Mouse (Mus musculus) midbrain, embryonic 14.5 days (tissue): ENCODE measurements at regions not wholly inside any gene's neighbourhood (a gene's known extent, or its start where the extent isn't known, plus 50 kb on each side); places are given as distances from the start of the nearest gene placed in this dataset.
"Not testable (repeated sequence)": the region's sequence is repeated elsewhere in the genome, so short reads cannot be mapped to it uniquely, and the experiment has no call there.

Experiments
- ATAC-seq: fragments of 200-750 bp; cut with Nextera tagmentation; 2 replicates; pipeline ENCODE4 v1.8.0; 2017; ENCODE audit warnings: moderate number of reproducible peaks, moderate library complexity; ENCODE audit not compliant: low FRiP score, low TSS enrichment
- DNase-seq: peaks from one replicate; pipeline ENCODE4 v3.0.0-alpha.2; 2015
- H3K27ac ChIP-seq: fragments of 300-500 bp; sonication (generic); replicated peaks from 2 replicates; pipeline ENCODE4 v1.5.1; 2014; ENCODE audit warnings: mild to moderate bottlenecking, low read depth, low read length, moderate library complexity
- H3K27me3 ChIP-seq: fragments of 300-500 bp; sonication (generic); 2 replicates; pipeline ENCODE4 v1.6.1; 2014; ENCODE audit warnings: low read length, control low read depth, mixed read lengths; ENCODE audit not compliant: control insufficient read depth, insufficient read depth
- H3K36me3 ChIP-seq: fragments of 300-500 bp; sonication (generic); 2 replicates; pipeline ENCODE4 v1.6.1; 2014; ENCODE audit warnings: low read length, control low read depth; ENCODE audit not compliant: control insufficient read depth, insufficient read depth
- H3K4me1 ChIP-seq: fragments of 300-500 bp; sonication (generic); 2 replicates; pipeline ENCODE4 v1.6.1; 2014; ENCODE audit warnings: mild to moderate bottlenecking, antibody characterized with exemption, low read length, control low read depth; ENCODE audit not compliant: control insufficient read depth, insufficient read depth
- H3K4me2 ChIP-seq: fragments of 300-500 bp; sonication (generic); 2 replicates; pipeline ENCODE4 v1.6.1; 2014; ENCODE audit warnings: mild to moderate bottlenecking, low read length, moderate library complexity
- H3K4me3 ChIP-seq: fragments of 300-500 bp; sonication (generic); replicated peaks from 2 replicates; pipeline ENCODE4 v1.5.1; 2014; ENCODE audit warnings: low read depth, low read length
- H3K9ac ChIP-seq: fragments of 300-500 bp; sonication (generic); replicated peaks from 2 replicates; pipeline ENCODE4 v1.6.1; 2014; ENCODE audit warnings: mild to moderate bottlenecking, low read length, moderate library complexity
- H3K9me3 ChIP-seq: fragments of 300-500 bp; sonication (generic); 2 replicates; pipeline ENCODE4 v1.6.1; 2016; ENCODE audit warnings: low read length, control low read depth, mixed read lengths; ENCODE audit not compliant: control insufficient read depth
- WGBS: fragments of 180-500 bp; shearing (Covaris S2); extraction: QIAGEN DNeasy Blood & Tissue Kit; methylation state at CpG from one replicate; pipeline ENCODE4 v1.1.7; 2014; 5-methylcytosine and 5-hydroxymethylcytosine counted together

GRCm38 (mm10) chr11:8773862-8774261 lies 109.5 kb upstream of the Tns3 start:
- H3K9me3 ChIP-seq: no peaks in the 10 kb centered on the region
- no peaks in the 10 kb centered on the region for H3K4me1 ChIP-seq
- 81% methylated on average over 6 of the region's 6 CpGs for WGBS
- H3K27me3 ChIP-seq: no peaks in the 10 kb centered on the region
- H3K36me3 ChIP-seq: no peaks in the 10 kb centered on the region
- ATAC-seq (no peak), DNase-seq (no peak)
- H3K27ac ChIP-seq: no peak overlapping the region
- no peak overlapping the region for H3K9ac ChIP-seq
- H3K4me2 ChIP-seq: no peak overlapping the region
- no peak overlapping the region for H3K4me3 ChIP-seq

DNA sequence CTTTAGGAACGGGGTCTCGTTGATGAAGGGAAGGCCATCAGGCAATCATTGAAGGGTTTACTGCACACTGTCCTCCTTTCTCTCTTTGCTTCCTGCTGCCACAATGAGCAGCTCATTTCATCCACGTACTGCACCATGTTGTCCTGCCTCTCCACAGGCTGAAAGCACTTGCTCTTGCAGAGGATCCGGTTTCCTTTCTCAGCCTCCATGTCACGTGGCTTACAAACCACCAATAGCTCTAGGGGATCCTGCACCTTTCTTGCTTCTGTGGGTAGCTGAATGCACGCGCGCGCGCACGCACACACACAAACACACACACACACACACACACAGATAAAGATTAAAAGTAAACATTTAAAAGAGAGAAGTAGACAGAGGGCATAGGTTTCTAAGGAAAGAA lies 108.9 kb upstream of the Tns3 start:
- no peaks in the 10 kb centered on the region for H3K4me1 ChIP-seq
- H3K27ac ChIP-seq: no peak overlapping the region
- ATAC-seq (no peak), DNase-seq (no peak)
- no peaks in the 10 kb centered on the region for H3K36me3 ChIP-seq
- WGBS: 85% methylated on average over 11 of the region's 11 CpGs
- no peak overlapping the region for H3K9ac ChIP-seq
- H3K27me3 ChIP-seq: no peaks in the 10 kb centered on the region
- no peak overlapping the region for H3K4me3 ChIP-seq
- H3K9me3 ChIP-seq: no peaks in the 10 kb centered on the region
- no peak overlapping the region for H3K4me2 ChIP-seq

DNA sequence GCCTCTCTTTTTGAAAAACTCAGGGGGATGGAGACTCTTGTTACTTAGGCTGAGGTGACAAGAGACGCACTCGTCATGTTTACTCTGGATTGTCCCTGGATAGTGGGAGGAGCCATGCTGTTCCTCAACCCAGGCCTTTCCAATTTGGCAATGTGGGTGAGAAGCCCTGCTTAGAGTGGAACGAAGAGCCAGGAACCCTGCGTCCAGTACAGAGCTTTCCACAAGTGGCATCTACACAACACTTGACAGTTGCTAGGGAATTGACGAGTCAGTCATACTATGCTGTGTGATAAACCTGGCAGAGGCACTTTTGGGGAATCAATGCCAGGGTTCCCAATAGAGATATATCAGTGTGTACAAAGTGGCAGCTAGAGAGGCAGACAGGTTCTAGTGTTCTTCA lies 108.2 kb upstream of the Tns3 start:
- no peaks in the 10 kb centered on the region for H3K9me3 ChIP-seq
- H3K4me1 ChIP-seq: no peaks in the 10 kb centered on the region
- H3K27me3 ChIP-seq: no peaks in the 10 kb centered on the region
- DNase-seq: no peak
- H3K4me3 ChIP-seq: no peak overlapping the region
- no peak overlapping the region for H3K27ac ChIP-seq
- no peaks in the 10 kb centered on the region for H3K36me3 ChIP-seq
- no peak overlapping the region for H3K4me2 ChIP-seq
- WGBS: 82% methylated on average over 5 of the region's 5 CpGs
- H3K9ac ChIP-seq: no peak overlapping the region
- ATAC-seq: no peak

GRCm38 (mm10) chr11:8768706-8769105 lies 104.4 kb upstream of the Tns3 start:
- H3K27ac ChIP-seq, ATAC-seq: not testable (repeated sequence)
- 74% methylated on average over 1 of the region's 1 CpGs for WGBS

GRCm38 (mm10) chr11:8765541-8765885 lies 101.2 kb upstream of the Tns3 start:
- Histone ChIP-seq H3K4me2 (no peak overlapping the region), H3K27me3 (no peaks in the 10 kb centered on the region), H3K27ac (no peak overlapping the region), H3K4me1 (no peaks in the 10 kb centered on the region), H3K36me3 (no peaks in the 10 kb centered on the region), H3K9ac (no peak overlapping the region), H3K9me3 (no peaks in the 10 kb centered on the region), H3K4me3 (no peak overlapping the region)
- ATAC-seq (no peak), DNase-seq (no peak)
- WGBS: 84% methylated on average over 1 of the region's 1 CpGs

More at GRCm38 (mm10) chr11:8768706-8769105, 104.4 kb upstream of the Tns3 start:
- not testable (repeated sequence) for H3K9me3 ChIP-seq, H3K4me3 ChIP-seq, H3K9ac ChIP-seq, H3K27me3 ChIP-seq, H3K4me1 ChIP-seq, H3K36me3 ChIP-seq, H3K4me2 ChIP-seq, DNase-seq

DNA sequence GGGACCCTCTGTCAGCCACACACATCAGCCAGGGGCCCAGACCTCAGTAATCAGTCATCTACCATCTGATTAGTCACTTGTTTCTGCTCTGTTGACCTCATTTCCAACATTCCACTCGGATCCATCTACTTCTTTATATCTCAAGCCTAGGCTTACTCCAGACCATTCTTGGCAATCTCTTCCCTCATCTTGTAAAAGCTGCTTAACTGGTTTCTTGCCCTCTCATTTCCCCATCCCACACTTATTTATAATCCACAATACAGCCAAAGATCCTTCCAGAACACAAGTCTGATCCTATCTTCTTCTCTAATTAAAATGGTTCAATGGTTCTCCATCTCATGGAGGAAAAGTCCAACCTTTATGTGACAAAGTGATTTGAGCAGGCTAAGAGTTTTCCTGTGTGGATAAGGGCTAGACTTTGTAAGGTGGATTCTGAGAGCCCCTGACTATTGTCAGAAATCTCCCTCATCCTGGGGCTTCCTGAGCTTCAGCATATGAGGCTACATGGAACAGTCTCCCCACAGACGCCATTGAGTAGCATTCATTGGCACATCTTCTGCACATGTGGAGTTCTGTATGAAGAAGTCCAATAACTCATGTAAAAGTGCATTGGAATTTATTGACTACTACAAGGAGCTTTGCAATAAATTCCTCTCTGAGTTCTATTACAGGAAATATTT lies 100.7 kb upstream of the Tns3 start:
- no peak overlapping the region for H3K9ac ChIP-seq
- no peak overlapping the region for H3K4me3 ChIP-seq
- no peak overlapping the region for H3K4me2 ChIP-seq
- no peaks in the 10 kb centered on the region for H3K4me1 ChIP-seq
- no peaks in the 10 kb centered on the region for H3K36me3 ChIP-seq
- ATAC-seq: no peak
- H3K27me3 ChIP-seq: no peaks in the 10 kb centered on the region
- no peak overlapping the region for H3K27ac ChIP-seq
- DNase-seq: no peak
- no peaks in the 10 kb centered on the region for H3K9me3 ChIP-seq
- WGBS: 83% methylated on average over 2 of the region's 2 CpGs

DNA sequence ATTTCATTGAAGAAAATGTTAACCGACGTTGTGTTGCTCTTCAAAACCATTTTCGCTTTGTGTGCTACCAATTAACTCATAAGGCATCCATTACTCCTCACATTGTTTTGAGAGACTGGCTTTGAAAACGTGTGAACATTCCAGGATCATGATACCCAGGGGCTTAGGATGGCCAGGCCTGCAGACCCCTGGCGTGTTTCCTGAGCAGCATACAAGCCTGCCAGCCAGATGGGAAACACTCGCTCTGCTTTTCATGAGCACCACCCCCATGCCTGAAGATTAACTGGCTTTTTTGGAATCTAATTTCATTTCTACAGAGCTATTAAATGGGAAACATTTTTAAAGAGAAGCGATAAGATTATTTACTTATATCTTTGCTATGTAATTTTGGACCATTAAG lies 99.1 kb upstream of the Tns3 start:
- Histone ChIP-seq H3K27me3 (no peaks in the 10 kb centered on the region), H3K9me3 (no peaks in the 10 kb centered on the region), H3K27ac (no peak overlapping the region), H3K9ac (no peak overlapping the region), H3K4me1 (no peaks in the 10 kb centered on the region), H3K36me3 (no peaks in the 10 kb centered on the region), H3K4me2 (no peak overlapping the region), H3K4me3 (no peak overlapping the region)
- 78% methylated on average over 7 of the region's 7 CpGs for WGBS
- DNase-seq: no peak
- no peak for ATAC-seq

DNA sequence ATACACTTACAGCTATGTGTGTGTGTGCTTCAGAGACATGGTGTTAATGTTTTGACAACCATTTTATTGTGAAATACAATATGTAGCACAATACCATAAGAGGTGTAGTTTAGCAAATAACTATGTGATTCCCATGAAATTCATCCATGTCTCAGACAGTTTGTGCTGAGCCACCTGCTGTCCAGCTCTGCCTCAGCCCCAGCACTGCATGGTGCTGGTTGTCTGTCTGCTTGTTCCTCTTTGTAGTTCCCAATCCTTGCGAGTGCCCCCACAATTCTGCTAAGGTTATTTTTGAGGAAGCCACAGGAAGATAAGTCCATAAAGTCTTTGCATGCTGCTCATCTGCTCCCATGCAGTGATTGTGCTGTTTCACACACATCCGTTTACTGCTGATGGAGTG lies 97.8 kb upstream of the Tns3 start:
- Histone ChIP-seq H3K9me3 (no peaks in the 10 kb centered on the region), H3K4me2 (no peak overlapping the region), H3K27me3 (no peaks in the 10 kb centered on the region), H3K9ac (no peak overlapping the region), H3K4me3 (no peak overlapping the region), H3K36me3 (no peaks in the 10 kb centered on the region), H3K4me1 (no peaks in the 10 kb centered on the region), H3K27ac (no peak overlapping the region)
- DNase-seq (no peak), ATAC-seq (no peak)
- 78% methylated on average over 2 of the region's 2 CpGs for WGBS

- no peak overlapping the region for H3K4me2 ChIP-seq
Observed at GRCm38 (mm10) chr11:8761626-8762025, 97.3 kb upstream of the Tns3 start.

More at GRCm38 (mm10) chr11:8761626-8762025, 97.3 kb upstream of the Tns3 start:
- Histone ChIP-seq H3K27ac (no peak overlapping the region), H3K36me3 (no peaks in the 10 kb centered on the region), H3K4me3 (no peak overlapping the region), H3K27me3 (no peaks in the 10 kb centered on the region), H3K4me1 (no peaks in the 10 kb centered on the region), H3K9me3 (no peaks in the 10 kb centered on the region), H3K9ac (no peak overlapping the region)
- ATAC-seq (no peak), DNase-seq (no peak)
